Mouse (Mus musculus) bone marrow, adult 2 months (tissue): ENCODE results near the gene Gm1043. TPM values are rescaled to one million over a fixed set of nuclear protein-coding genes. Genes with fewer than 3 reads are reported as not detected.

Source experiments
- H3K27ac ChIP-seq: fragments of 200-500 bp; 2 replicates; pipeline ENCODE4 v1.5.1; 2012; ENCODE audit warnings: low read depth, mild to moderate bottlenecking, control low read depth, inconsistent platforms, low read length; ENCODE audit not compliant: control insufficient read depth, poor library complexity, insufficient read depth
- H3K4me1 ChIP-seq: fragments of 200-500 bp; 2 replicates; pipeline ENCODE4 v1.6.1; 2011; ENCODE audit warnings: low read length; ENCODE audit not compliant: control insufficient read depth, insufficient read depth
- H3K4me3 ChIP-seq: fragments of 200-500 bp; replicated peaks from 2 replicates; pipeline ENCODE3; 2011; ENCODE audit warnings: mild to moderate bottlenecking, low read depth, low read length, control low read depth; ENCODE audit not compliant: control insufficient read depth
- CTCF ChIP-seq: fragments of 200-500 bp; IDR thresholded peaks from 2 replicates; pipeline ENCODE4 v1.5.1; 2011; ENCODE audit warnings: low read length, control low read depth; ENCODE audit not compliant: control insufficient read depth, insufficient read depth
- POLR2A ChIP-seq: fragments of 200-500 bp; IDR thresholded peaks from 2 replicates; pipeline ENCODE4 v1.6.1; 2011; ENCODE audit warnings: low read depth, mild to moderate bottlenecking, control low read depth, low read length, borderline replicate concordance; ENCODE audit not compliant: control insufficient read depth
- WGBS: fragments of 180-500 bp; shearing (Covaris S2); methylation state at CpG from one replicate; pipeline ENCODE4 v1.1.7; 2018; 5-methylcytosine and 5-hydroxymethylcytosine counted together
- polyA plus RNA-seq: library from polyadenylated mRNA; stranded (reverse); fragments of >200 nt; gene quantifications from 2 replicates; pipeline ENCODE4 v1.2.4, GENCODE M21; 2011; ENCODE audit warnings: low replicate concordance; ENCODE audit not compliant: missing spikeins, insufficient read depth, insufficient read length

Gene Gm1043
- polyA plus RNA-seq, 1 experiment, result 0.85 TPM

- H3K4me3 ChIP-seq, result no peak overlapping the region
- 67% methylated on average over 2 of the region's 2 CpGs for WGBS
- TF ChIP-seq POLR2A (no peak), CTCF (no peak)
- no peak overlapping the region for H3K27ac ChIP-seq
- H3K4me1 ChIP-seq, result no peaks in the 10 kb centered on the region
These were observed 121.2 kb downstream of the Gm1043 start for GRCm38 (mm10) chr5:37206364-37206763.

- no peak overlapping the region for H3K4me3 ChIP-seq
- H3K27ac ChIP-seq, result no peak overlapping the region
- 81% methylated on average over 9 of the region's 9 CpGs for WGBS
- H3K4me1 ChIP-seq, result no peaks in the 10 kb centered on the region
- no peak for TF ChIP-seq CTCF
- no peak for TF ChIP-seq POLR2A
These were observed 128.0 kb downstream of the Gm1043 start for GRCm38 (mm10) chr5:37212938-37213708.

GRCm38 (mm10) chr5:37213709-37214103 is 128.5 kb downstream of the Gm1043 start:
- H3K4me3 ChIP-seq, result no peak overlapping the region
- H3K27ac ChIP-seq, result no peak overlapping the region
- no peak for TF ChIP-seq POLR2A
- WGBS, result 55% methylated on average over 4 of the region's 4 CpGs
- no peaks in the 10 kb centered on the region for H3K4me1 ChIP-seq

GRCm38 (mm10) chr5:37214614-37215013 is 129.4 kb downstream of the Gm1043 start:
- Histone ChIP-seq H3K4me1 (no peaks in the 10 kb centered on the region), H3K4me3 (no peak overlapping the region), H3K27ac (no peak overlapping the region)
- TF ChIP-seq POLR2A, result no peak
- no peak for TF ChIP-seq CTCF
- 86% methylated on average over 6 of the region's 6 CpGs for WGBS

- 81% methylated on average over 7 of the region's 7 CpGs for WGBS
- no peak overlapping the region for H3K4me3 ChIP-seq
These were observed 130.1 kb downstream of the Gm1043 start for GRCm38 (mm10) chr5:37215276-37215675.

GRCm38 (mm10) chr5:37219615-37220014 is 134.4 kb downstream of the Gm1043 start:
- 44% methylated on average over 5 of the region's 5 CpGs for WGBS
- no peak overlapping the region for H3K4me3 ChIP-seq
- TF ChIP-seq POLR2A (no peak), CTCF (no peak)
- H3K4me1 ChIP-seq, result no peaks in the 10 kb centered on the region
- no peak overlapping the region for H3K27ac ChIP-seq

More at GRCm38 (mm10) chr5:37215276-37215675, 130.1 kb downstream of the Gm1043 start:
- TF ChIP-seq CTCF (no peak), POLR2A (no peak)
- H3K4me1 ChIP-seq, result no peaks in the 10 kb centered on the region
- no peak overlapping the region for H3K27ac ChIP-seq

GRCm38 (mm10) chr5:37220575-37220974 is 135.4 kb downstream of the Gm1043 start:
- TF ChIP-seq CTCF (no peak), POLR2A (no peak)
- 74% methylated on average over 5 of the region's 5 CpGs for WGBS

GRCm38 (mm10) chr5:37221563-37221962 is 136.4 kb downstream of the Gm1043 start:
- no peak for TF ChIP-seq POLR2A
- WGBS, result 55% methylated on average over 6 of the region's 6 CpGs
- Histone ChIP-seq H3K27ac (no peak overlapping the region), H3K4me1 (no peaks in the 10 kb centered on the region), H3K4me3 (no peak overlapping the region)

More at GRCm38 (mm10) chr5:37220575-37220974, 135.4 kb downstream of the Gm1043 start:
- Histone ChIP-seq H3K4me1 (no peaks in the 10 kb centered on the region), H3K27ac (no peak overlapping the region), H3K4me3 (no peak overlapping the region)

- Histone ChIP-seq H3K27ac (no peak overlapping the region), H3K4me1 (no peaks in the 10 kb centered on the region), H3K4me3 (no peak overlapping the region)
- 79% methylated on average over 8 of the region's 8 CpGs for WGBS
- TF ChIP-seq POLR2A (no peak), CTCF (no peak)
These were observed 137.1 kb downstream of the Gm1043 start for GRCm38 (mm10) chr5:37222316-37222715.
